Mouse (Mus musculus) adipocyte (in vitro differentiated cells): ENCODE results near the gene Ap3d1.

Experiments
- DNase-seq: peaks from one replicate; pipeline ENCODE4 v3.0.0-alpha.2; 2016; ENCODE audit warnings: low spot score

The Ap3d1 gene

GRCm38 (mm10) chr10:80665981-80666733 is 75.9 kb downstream of the Ap3d1 start:
- peak; percentile 25 for DNase-seq

GRCm38 (mm10) chr10:80665459-80665858 is 76.6 kb downstream of the Ap3d1 start:
- DNase-seq = no peak

- DNase-seq = peak; percentile 91
Measured at GRCm38 (mm10) chr10:80665016-80665380, 77.1 kb downstream of the Ap3d1 start.

- DNase-seq = peak; percentile 92
Measured at GRCm38 (mm10) chr10:80664197-80665015, 77.7 kb downstream of the Ap3d1 start.

- no peak for DNase-seq
Measured at GRCm38 (mm10) chr10:80663485-80664196, 78.4 kb downstream of the Ap3d1 start.

- peak; percentile 30 for DNase-seq
Measured at GRCm38 (mm10) chr10:80661149-80661548, 80.9 kb downstream of the Ap3d1 start.

- DNase-seq = peak; percentile 83
Measured at GRCm38 (mm10) chr10:80659213-80659612, 82.9 kb downstream of the Ap3d1 start.

- no peak for DNase-seq
Measured at GRCm38 (mm10) chr10:80658841-80659202, 83.2 kb downstream of the Ap3d1 start.

GRCm38 (mm10) chr10:80658194-80658840 is 83.7 kb downstream of the Ap3d1 start:
- DNase-seq = no peak
